Comparison of ENCODE assay signal across 8 mouse cellular contexts in genomic region chr16:59547887-59548581, GRCm38 (mm10). TPM values are rescaled to one million over a fixed set of nuclear protein-coding genes. Genes with fewer than 3 reads are reported as not detected.
DNase-seq lines count a peak whose midpoint lies in the region; ATAC-seq lines count a peak whose summit lies in the region.

No protein-coding gene starts in this region.

- peak; percentile 51; the same call in 1 of the 2 replicates for ATAC-seq in forebrain, embryonic 12.5 days (ENCODE audit: low FRiP score)
- peak; percentile 16; the same call in 1 of the 2 replicates for ATAC-seq in midbrain, embryonic 12.5 days (ENCODE audit: low FRiP score, low read depth)
- ATAC-seq in megakaryocyte, adult 5-6 weeks (ENCODE audit: poor library complexity, severe bottlenecking), result no peak

- DNase-seq in urinary bladder, postnatal 14 days (ENCODE audit: low spot score), result peak; percentile 57
- no peak for DNase-seq in urinary bladder, postnatal 10 days (ENCODE audit: low spot score)
- no peak for DNase-seq in hindbrain, embryonic 10.5 days (ENCODE audit: low spot score)
- DNase-seq in layer of hippocampus, adult 9-10 months (ENCODE audit: low spot score), result peak; percentile 20
- DNase-seq in thymus, postnatal 4 days, result no peak

- H3K9me3 ChIP-seq in forebrain, embryonic 12.5 days, result no peaks in the 10 kb centered on the region
- no peaks in the 10 kb centered on the region for H3K9me3 ChIP-seq in hindbrain, embryonic 10.5 days
- no peaks in the 10 kb centered on the region for H3K9me3 ChIP-seq in midbrain, embryonic 12.5 days

- H3K9ac ChIP-seq in forebrain, embryonic 12.5 days, result no peak overlapping the region
- H3K9ac ChIP-seq in midbrain, embryonic 12.5 days (replicated peaks), result no peak overlapping the region

- no peak overlapping the region for H3K27ac ChIP-seq in forebrain, embryonic 12.5 days
- H3K27ac ChIP-seq in hindbrain, embryonic 10.5 days, result 0 out of 2 replicates have a peak overlapping the region, but pooled peaks have one; percentile 29
- peak overlapping the region; percentile 52; the same call in 1 of the 2 replicates for H3K27ac ChIP-seq in midbrain, embryonic 12.5 days (replicated peaks)

- no peak overlapping the region for H3K4me2 ChIP-seq in forebrain, embryonic 12.5 days
- no peak overlapping the region for H3K4me2 ChIP-seq in midbrain, embryonic 12.5 days (replicated peaks)

- 70% methylated on average over 14 of the region's 14 CpGs for WGBS in forebrain, embryonic 12.5 days
- 86% methylated on average over 14 of the region's 14 CpGs for WGBS in hindbrain, embryonic 10.5 days
- 71% methylated on average over 14 of the region's 14 CpGs for WGBS in midbrain, embryonic 12.5 days

- 0 out of 2 replicates have a peak, but pooled peaks cover 3% of the 10 kb centered on the region for H3K36me3 ChIP-seq in forebrain, embryonic 12.5 days (replicated peaks)
- H3K36me3 ChIP-seq in hindbrain, embryonic 10.5 days, result peaks cover 1% of the 10 kb centered on the region; the same call in 1 of the 2 replicates
- H3K36me3 ChIP-seq in midbrain, embryonic 12.5 days, result no peaks in the 10 kb centered on the region

- H3K4me3 ChIP-seq in forebrain, embryonic 12.5 days (replicated peaks), result no peak overlapping the region
- no peak overlapping the region for H3K4me3 ChIP-seq in hindbrain, embryonic 10.5 days
- no peak overlapping the region for H3K4me3 ChIP-seq in midbrain, embryonic 12.5 days

- H3K4me1 ChIP-seq in forebrain, embryonic 12.5 days, result peaks cover 17% of the 10 kb centered on the region
- H3K4me1 ChIP-seq in hindbrain, embryonic 10.5 days (replicated peaks), result 0 out of 2 replicates have a peak, but pooled peaks cover 18% of the 10 kb centered on the region
- peaks cover 14% of the 10 kb centered on the region; the same call in 1 of the 2 replicates for H3K4me1 ChIP-seq in midbrain, embryonic 12.5 days

- H3K27me3 ChIP-seq in forebrain, embryonic 12.5 days, result no peaks in the 10 kb centered on the region
- H3K27me3 ChIP-seq in hindbrain, embryonic 10.5 days (ENCODE audit: insufficient read depth, poor library complexity, severe bottlenecking), result no peaks in the 10 kb centered on the region
- H3K27me3 ChIP-seq in midbrain, embryonic 12.5 days, result no peaks in the 10 kb centered on the region

RNA-seq across cellular contexts. Expression of gene Crybg3, which starts 52.7 kb away (rescaled TPM):
- polyA plus RNA-seq in forebrain, embryonic 12.5 days (2016; fragmentation: Nextera tagmentation; extraction: Ambion mirVana), result 4.6 and 4.9 TPM in 2 replicates
- polyA plus RNA-seq in hindbrain, embryonic 10.5 days (2016; fragmentation: Nextera tagmentation; extraction: Ambion mirVana), result 5.5 and 6.5 TPM in 2 replicates
- 5.5 and 5.7 TPM in 2 replicates for polyA plus RNA-seq in midbrain, embryonic 12.5 days (2016; fragmentation: Nextera tagmentation; extraction: Ambion mirVana)
- total RNA-seq in megakaryocyte, adult 5-6 weeks (2015), result 29.8 and 43.1 TPM in 2 replicates
- total RNA-seq in megakaryocyte, adult 5-6 weeks (2017), result 56.3 and 59.4 TPM in 2 replicates

Comparison
In these comparisons a context has a peak if more than half of its experiments do, and no peak if none do; other contexts are left out.
1. DNase-seq: peak in urinary bladder, postnatal 14 days (single experiment) and layer of hippocampus, adult 9-10 months (single experiment); none in urinary bladder, postnatal 10 days (single experiment), hindbrain, embryonic 10.5 days (single experiment) and thymus, postnatal 4 days (single experiment).